Mouse (Mus musculus) myocyte (in vitro differentiated cells): ENCODE results near the gene Cyren. TPM values are rescaled to one million over a fixed set of nuclear protein-coding genes. Genes with fewer than 3 reads are reported as not detected.

ENCODE experiments used
- H3K27me3 ChIP-seq: one replicate; pipeline ENCODE4 v1.6.1; 2011; ENCODE audit not compliant: control insufficient read depth, insufficient read depth, insufficient read length
- H3K36me3 ChIP-seq: one replicate; pipeline ENCODE4 v1.6.1; 2011; ENCODE audit not compliant: control insufficient read depth, insufficient read depth
- H3K4me2 ChIP-seq: one replicate; pipeline ENCODE4 v1.6.1; 2011; ENCODE audit warnings: low read depth, control low read depth
- H3K4me3 ChIP-seq: one replicate; pipeline ENCODE4 v1.5.1; 2011; ENCODE audit warnings: mild to moderate bottlenecking, control low read depth, moderate library complexity
- H3K79me2 ChIP-seq: one replicate; pipeline ENCODE4 v1.6.1; 2011; ENCODE audit not compliant: control insufficient read depth, insufficient read depth
- H3ac ChIP-seq: one replicate; pipeline ENCODE4 v1.6.1; 2011; ENCODE audit not compliant: control insufficient read depth, insufficient read length
- CEBPB ChIP-seq: IDR thresholded peaks from 2 replicates; pipeline ENCODE4 v1.6.1; 2011; ENCODE audit warnings: mild to moderate bottlenecking, moderate library complexity; ENCODE audit not compliant: poor library complexity, insufficient read depth, severe bottlenecking
- E2F4 ChIP-seq: IDR thresholded peaks from one replicate; pipeline ENCODE4 v1.6.1; 2011; ENCODE audit warnings: mild to moderate bottlenecking, control low read depth, moderate library complexity; ENCODE audit not compliant: insufficient read depth
- MAX ChIP-seq: IDR thresholded peaks from one replicate; pipeline ENCODE4 v1.6.1; 2011; ENCODE audit warnings: low read depth, mild to moderate bottlenecking, control low read depth
- MYOD1 ChIP-seq, 3 experiments: IDR thresholded peaks; one replicate each; pipeline ENCODE4 v1.6.1; 2011; ENCODE audit warnings: control low read depth in 2 of 3, low read depth in 2 of 3, mild to moderate bottlenecking in 2 of 3, moderate library complexity in 1 of 3; ENCODE audit not compliant: insufficient read length in 2 of 3, control insufficient read depth in 1 of 3
- MYOG ChIP-seq, 3 experiments: IDR thresholded peaks; one replicate each; pipeline ENCODE4 v1.6.1; 2011; ENCODE audit warnings: control low read depth in 2 of 3, low read depth in 2 of 3, mild to moderate bottlenecking in 2 of 3; ENCODE audit not compliant: insufficient read length in 2 of 3, control insufficient read depth in 1 of 3, insufficient read depth in 1 of 3
- POLR2A ChIP-seq: IDR thresholded peaks from one replicate; pipeline ENCODE4 v1.6.1; 2011; ENCODE audit warnings: low read depth, mild to moderate bottlenecking, control low read depth, moderate library complexity; ENCODE audit not compliant: insufficient read length
- POLR2AphosphoS2 ChIP-seq: IDR thresholded peaks from one replicate; pipeline ENCODE4 v1.6.1; 2011; ENCODE audit warnings: low read depth, control low read depth; ENCODE audit not compliant: insufficient read length
- REST ChIP-seq: IDR thresholded peaks from one replicate; pipeline ENCODE4 v1.6.1; 2011; ENCODE audit warnings: mild to moderate bottlenecking, control low read depth, moderate library complexity; ENCODE audit not compliant: insufficient read depth, insufficient read length
- SRF ChIP-seq: IDR thresholded peaks from one replicate; pipeline ENCODE4 v1.6.1; 2011; ENCODE audit warnings: low read depth; ENCODE audit not compliant: control insufficient read depth, insufficient read length
- TCF12 ChIP-seq: IDR thresholded peaks from one replicate; pipeline ENCODE4 v1.6.1; 2011; ENCODE audit warnings: mild to moderate bottlenecking, control low read depth; ENCODE audit not compliant: poor library complexity, insufficient read depth, severe bottlenecking
- TCF3 ChIP-seq: IDR thresholded peaks from one replicate; pipeline ENCODE4 v1.6.1; 2011; ENCODE audit warnings: low read depth, control low read depth; ENCODE audit not compliant: insufficient read length
- USF1 ChIP-seq: IDR thresholded peaks from one replicate; pipeline ENCODE4 v1.6.1; 2011; ENCODE audit warnings: low read depth, mild to moderate bottlenecking, control low read depth, moderate library complexity
- polyA plus RNA-seq: library from polyadenylated mRNA; unstranded; fragments of >200 nt; fragmentation: generic; extraction: Trizol; gene quantifications from one replicate; pipeline ENCODE4 v1.2.1, GENCODE M21; 2012; ENCODE audit warnings: missing spikeins

Gene Cyren
- polyA plus RNA-seq, 1 experiment = 8.0 TPM

GRCm38 (mm10) chr6:34865213-34865612 lies 12.6 kb downstream of the Cyren start:
- Histone ChIP-seq H3K36me3 (no peaks in the 10 kb centered on the region), H3K4me2 (peak overlapping the region; percentile 47), H3K27me3 (no peaks in the 10 kb centered on the region)

GRCm38 (mm10) chr6:34863786-34864514 lies 13.9 kb downstream of the Cyren start:
- H3K27me3 ChIP-seq = no peaks in the 10 kb centered on the region
- TF ChIP-seq MYOD1 (IDR thresholded peaks at IDR 0.05; ENCODE audit: control insufficient read depth in 1 of 3, insufficient read length in 2 of 3, low read depth in 2 of 3) (peak in 2 of 3 experiments; percentile 23 to 61), REST (no peak), USF1 (no peak), POLR2AphosphoS2 (no peak), MAX (no peak), TCF12 (no peak), CEBPB (no peak), E2F4 (no peak), MYOG (IDR thresholded peaks at IDR 0.05; ENCODE audit: control insufficient read depth in 1 of 3, insufficient read depth in 1 of 3, insufficient read length in 2 of 3, low read depth in 2 of 3) (peak in 2 of 3 experiments; percentile 5 to 51)
- H3K4me3 ChIP-seq = peak overlapping the region; percentile 29
- no peak overlapping the region for H3ac ChIP-seq
- no peaks in the 10 kb centered on the region for H3K79me2 ChIP-seq
- H3K4me2 ChIP-seq = peak overlapping the region; percentile 83
- no peaks in the 10 kb centered on the region for H3K36me3 ChIP-seq

More at GRCm38 (mm10) chr6:34865213-34865612, 12.6 kb downstream of the Cyren start:
- Histone ChIP-seq H3ac (no peak overlapping the region), H3K79me2 (no peaks in the 10 kb centered on the region), H3K4me3 (no peak overlapping the region)
- TF ChIP-seq MYOD1 (IDR thresholded peaks at IDR 0.05; ENCODE audit: control insufficient read depth in 1 of 3, insufficient read length in 2 of 3, low read depth in 2 of 3) (no peak), POLR2AphosphoS2 (no peak), MYOG (IDR thresholded peaks at IDR 0.05; ENCODE audit: control insufficient read depth in 1 of 3, insufficient read depth in 1 of 3, insufficient read length in 2 of 3, low read depth in 2 of 3) (no peak), USF1 (no peak), REST (no peak), POLR2A (no peak), TCF3 (no peak), E2F4 (no peak), TCF12 (no peak), CEBPB (no peak), MAX (no peak)

GRCm38 (mm10) chr6:34862791-34863403 lies 15.0 kb downstream of the Cyren start, which contains the start of gene Tmem140:
Tmem140 (plus strand) TSS chr6:34863146.
- Histone ChIP-seq H3K4me3 (peak within 1 kb of the TSS; percentile 29), H3K36me3 (no peaks in the 10 kb centered on the region), H3K27me3 (no peaks in the 10 kb centered on the region), H3K79me2 (no peaks in the 10 kb centered on the region), H3ac (no peak within 1 kb of the TSS), H3K4me2 (peak within 1 kb of the TSS; percentile 83)
- TF ChIP-seq MYOG (IDR thresholded peaks at IDR 0.05; ENCODE audit: control insufficient read depth in 1 of 3, insufficient read depth in 1 of 3, insufficient read length in 2 of 3, low read depth in 2 of 3) (no peak), POLR2AphosphoS2 (no peak), MAX (no peak), USF1 (peak; percentile 31), REST (no peak)

GRCm38 (mm10) chr6:34862381-34862780 lies 15.5 kb downstream of the Cyren start:
- Histone ChIP-seq H3K4me2 (peak overlapping the region; percentile 83), H3K27me3 (no peaks in the 10 kb centered on the region), H3ac (no peak overlapping the region), H3K4me3 (peak overlapping the region; percentile 29), H3K79me2 (no peaks in the 10 kb centered on the region), H3K36me3 (no peaks in the 10 kb centered on the region)
- TF ChIP-seq MYOG (IDR thresholded peaks at IDR 0.05; ENCODE audit: control insufficient read depth in 1 of 3, insufficient read depth in 1 of 3, insufficient read length in 2 of 3, low read depth in 2 of 3) (no peak), POLR2AphosphoS2 (no peak), SRF (no peak), TCF3 (no peak), USF1 (no peak), POLR2A (no peak), MYOD1 (IDR thresholded peaks at IDR 0.05; ENCODE audit: control insufficient read depth in 1 of 3, insufficient read length in 2 of 3, low read depth in 2 of 3) (no peak)

- Histone ChIP-seq H3K79me2 (no peaks in the 10 kb centered on the region), H3K4me3 (peak overlapping the region; percentile 29), H3K27me3 (no peaks in the 10 kb centered on the region), H3K4me2 (peak overlapping the region; percentile 83), H3ac (no peak overlapping the region), H3K36me3 (no peaks in the 10 kb centered on the region)
- TF ChIP-seq SRF (no peak), MYOG (IDR thresholded peaks at IDR 0.05; ENCODE audit: control insufficient read depth in 1 of 3, insufficient read depth in 1 of 3, insufficient read length in 2 of 3, low read depth in 2 of 3) (no peak), REST (no peak), POLR2A (no peak), E2F4 (no peak), POLR2AphosphoS2 (no peak), CEBPB (no peak), MAX (no peak), TCF12 (no peak), TCF3 (no peak), USF1 (no peak), MYOD1 (IDR thresholded peaks at IDR 0.05; ENCODE audit: control insufficient read depth in 1 of 3, insufficient read length in 2 of 3, low read depth in 2 of 3) (no peak)
Observed at GRCm38 (mm10) chr6:34861546-34862053, 16.3 kb downstream of the Cyren start.
